Mouse (Mus musculus) embryonic facial prominence, embryonic 15.5 days (tissue): ENCODE measurements around the gene Cnep1r1. TPM values are rescaled to one million over a fixed set of nuclear protein-coding genes. Genes with fewer than 3 reads are reported as not detected.

Experiments used
- microRNA-seq: library from miRNA; unstranded; fragments of <30 nt; microRNA quantifications from one replicate; pipeline ENCODE4, GENCODE M21; 2016; ENCODE audit warnings: borderline number of aligned reads
- polyA plus RNA-seq: library from polyadenylated mRNA; unstranded; fragments of >200 nt; fragmentation: Nextera tagmentation; extraction: Ambion mirVana; gene quantifications from 2 replicates; pipeline ENCODE4 v1.2.1, GENCODE M21; 2015

The Cnep1r1 gene
- polyA plus RNA-seq, 1 experiment from 2014 or later = 62.8 TPM

Small RNA genes lying within 50 kb of the gene (microRNA-seq; reads per million reads assigned to microRNA genes)
- gene Mir7071 = 0.69 reads per million

Other genes with a start within 250 kb of the Cnep1r1 start
- gene Zfp423, start 159.2 kb upstream of the Cnep1r1 start, polyA plus RNA-seq = 20.5 and 21.0 TPM in 2 replicates
- 47.1 and 50.5 TPM in 2 replicates for gene Heatr3, start 19.1 kb downstream of the Cnep1r1 start, polyA plus RNA-seq
- 8.6 and 8.9 TPM in 2 replicates for gene Tent4b, start 80.4 kb downstream of the Cnep1r1 start, polyA plus RNA-seq
- 8.9 and 10.6 TPM in 2 replicates for gene Adcy7, start 153.6 kb downstream of the Cnep1r1 start, polyA plus RNA-seq
- 70.3 and 72.8 TPM in 2 replicates for gene Brd7, start 243.4 kb downstream of the Cnep1r1 start, polyA plus RNA-seq